Mouse (Mus musculus) ES-E14 (cell line): ENCODE data around the gene Atpif1. TPM values are rescaled to one million over a fixed set of nuclear protein-coding genes. Genes with fewer than 3 reads are reported as not detected.

Experiments used
- DNase-seq: peaks from one replicate; pipeline ENCODE4 v3.0.0-alpha.2; 2013; ENCODE audit warnings: low read depth, low spot score
- H3K27ac ChIP-seq: 2 replicates; pipeline ENCODE4 v1.5.1; 2012; ENCODE audit warnings: low read depth, mild to moderate bottlenecking, low read length, moderate library complexity, mixed read lengths; ENCODE audit not compliant: poor library complexity, insufficient read depth, severe bottlenecking
- H3K36me3 ChIP-seq: 2 replicates; pipeline ENCODE4 v1.6.1; 2012; ENCODE audit warnings: mild to moderate bottlenecking, low read length, moderate library complexity, mixed read lengths; ENCODE audit not compliant: control insufficient read depth, poor library complexity, insufficient read depth, severe bottlenecking
- H3K4me1 ChIP-seq, 2 experiments: fragments of 150-350 bp in 1 of 2; sonication (generic) in 1 of 2; 2 replicates each; pipeline ENCODE4 v1.6.1; 2012; ENCODE audit warnings: low read length in 2 of 2, mild to moderate bottlenecking in 1 of 2, mixed read lengths in 1 of 2; ENCODE audit not compliant: control insufficient read depth in 2 of 2, insufficient read depth in 2 of 2, poor library complexity in 1 of 2
- H3K4me3 ChIP-seq, 2 experiments: fragments of 150-350 bp in 1 of 2; sonication (generic) in 1 of 2; 2 replicates each; pipeline ENCODE4 v1.5.1; 2012; ENCODE audit warnings: low read length in 2 of 2, low read depth in 1 of 2, mild to moderate bottlenecking in 1 of 2, mixed read lengths in 1 of 2; ENCODE audit not compliant: insufficient read depth in 1 of 2, poor library complexity in 1 of 2, severe bottlenecking in 1 of 2
- H3K9ac ChIP-seq: 2 replicates; pipeline ENCODE4 v1.6.1; 2012; ENCODE audit warnings: low read depth, mild to moderate bottlenecking, low read length, mixed read lengths; ENCODE audit not compliant: poor library complexity, insufficient read depth, severe bottlenecking
- H3K9me3 ChIP-seq: fragments of 150-350 bp; sonication (generic); 2 replicates; pipeline ENCODE4 v1.6.1; 2012; ENCODE audit warnings: low read depth, mild to moderate bottlenecking, low read length; ENCODE audit not compliant: control insufficient read depth, insufficient read depth
- CHD2 ChIP-seq: IDR thresholded peaks from 2 replicates; pipeline ENCODE4 v1.6.1; 2014; ENCODE audit warnings: mild to moderate bottlenecking, low read depth, low read length, inconsistent platforms
- HCFC1 ChIP-seq: IDR thresholded peaks from 2 replicates; pipeline ENCODE4 v1.6.1; 2012; ENCODE audit warnings: low read length, inconsistent platforms, borderline replicate concordance; ENCODE audit not compliant: insufficient read depth
- MAFK ChIP-seq: IDR thresholded peaks from 2 replicates; pipeline ENCODE4 v1.6.1; 2014; ENCODE audit warnings: mild to moderate bottlenecking, low read depth, low read length, inconsistent platforms; ENCODE audit not compliant: insufficient read depth
- ZC3H11A ChIP-seq: IDR thresholded peaks from 2 replicates; pipeline ENCODE4 v1.6.1; 2012; ENCODE audit warnings: low read depth, mild to moderate bottlenecking, inconsistent platforms, low read length, borderline replicate concordance
- ZNF384 ChIP-seq: IDR thresholded peaks from 2 replicates; pipeline ENCODE4 v1.6.1; 2012; ENCODE audit warnings: low read depth, low read length, inconsistent platforms
- in situ Hi-C, 2 experiments: fragments of 600-800 bp; cut with MboI; formaldehyde crosslinking; loops; one replicate each; pipeline ENCODE4 v1.15.1; 2025; ENCODE audit warnings: low sequenced_read_pairs in 2 of 2, inconsistent platforms in 1 of 2; ENCODE audit not compliant: unreplicated experiment in 2 of 2
- total RNA-seq: library from RNA; depleted of rRNA; stranded (reverse); fragments of 300-350 nt; gene quantifications from 2 replicates; pipeline ENCODE4 v1.2.3, GENCODE M21; 2012

Gene Atpif1
- total RNA-seq, 1 experiment = 485 TPM

- Histone ChIP-seq H3K4me3 (no peak overlapping the region), H3K36me3 (peaks cover 41% of the 10 kb centered on the region), H3K4me1 (peaks cover 0 to 5% of the 10 kb centered on the region in 2 experiments; a peak in 2 of 4 replicates), H3K9ac (no peak overlapping the region), H3K27ac (no peak overlapping the region), H3K9me3 (no peaks in the 10 kb centered on the region)
- TF ChIP-seq CHD2 (no peak), HCFC1 (no peak), ZNF384 (no peak), ZC3H11A (no peak), MAFK (no peak)
- DNase-seq = no peak
- in situ Hi-C loops = no loop called here
Observed at GRCm38 (mm10) chr4:132491057-132491456, 42.4 kb downstream of the Atpif1 start.

GRCm38 (mm10) chr4:132490273-132491010, 43.0 kb downstream of the Atpif1 start:
- H3K9me3 ChIP-seq = no peaks in the 10 kb centered on the region
- no peak overlapping the region for H3K4me3 ChIP-seq
- TF ChIP-seq CHD2 (no peak), ZNF384 (peak; percentile 91), MAFK (no peak), ZC3H11A (no peak)
- no peak for DNase-seq
- H3K9ac ChIP-seq = no peak overlapping the region
- peaks cover 0 to 5% of the 10 kb centered on the region in 2 experiments; a peak in 2 of 4 replicates for H3K4me1 ChIP-seq
- in situ Hi-C loops = no loop called here
- H3K27ac ChIP-seq = no peak overlapping the region
- peaks cover 37% of the 10 kb centered on the region for H3K36me3 ChIP-seq

- no peak overlapping the region for H3K9ac ChIP-seq
- peaks cover 25% of the 10 kb centered on the region for H3K36me3 ChIP-seq
- TF ChIP-seq CHD2 = no peak
- no peak for TF ChIP-seq HCFC1
- TF ChIP-seq MAFK = no peak
- TF ChIP-seq ZNF384 = no peak
- TF ChIP-seq ZC3H11A = no peak
- no peak overlapping the region for H3K27ac ChIP-seq
- no peaks in the 10 kb centered on the region for H3K9me3 ChIP-seq
- no peak for DNase-seq
- peaks cover 0 to 2% of the 10 kb centered on the region in 2 experiments; a peak in 2 of 4 replicates for H3K4me1 ChIP-seq
- no peak overlapping the region for H3K4me3 ChIP-seq
- in situ Hi-C loops = no loop called here
Observed at GRCm38 (mm10) chr4:132488976-132489375, 44.5 kb downstream of the Atpif1 start.

- no peaks in the 10 kb centered on the region for H3K9me3 ChIP-seq
- in situ Hi-C loops = no loop called here
- H3K4me1 ChIP-seq = peaks cover 0 to 2% of the 10 kb centered on the region in 2 experiments; a peak in 2 of 4 replicates
- no peak overlapping the region for H3K4me3 ChIP-seq
- no peak overlapping the region for H3K27ac ChIP-seq
- no peak for DNase-seq
- peaks cover 20% of the 10 kb centered on the region for H3K36me3 ChIP-seq
- no peak overlapping the region for H3K9ac ChIP-seq
- TF ChIP-seq MAFK = no peak
- TF ChIP-seq ZC3H11A = no peak
- no peak for TF ChIP-seq HCFC1
- TF ChIP-seq ZNF384 = no peak
- no peak for TF ChIP-seq CHD2
Observed at GRCm38 (mm10) chr4:132488521-132488920, 44.9 kb downstream of the Atpif1 start.

GRCm38 (mm10) chr4:132484820-132485219, 48.6 kb downstream of the Atpif1 start:
- TF ChIP-seq CHD2 = no peak
- no peak for TF ChIP-seq MAFK
- TF ChIP-seq ZC3H11A = no peak
- TF ChIP-seq HCFC1 = no peak
- TF ChIP-seq ZNF384 = no peak

More at GRCm38 (mm10) chr4:132484820-132485219, 48.6 kb downstream of the Atpif1 start:
- in situ Hi-C loops = no loop called here
- no peak for DNase-seq
- Histone ChIP-seq H3K9me3 (no peaks in the 10 kb centered on the region), H3K9ac (no peak overlapping the region), H3K27ac (no peak overlapping the region), H3K4me1 (peaks cover 0 to 7% of the 10 kb centered on the region in 2 experiments; a peak in 2 of 4 replicates), H3K4me3 (no peak overlapping the region), H3K36me3 (no peaks in the 10 kb centered on the region)
